ENCODE assay signal across 8 mouse cellular contexts in the genomic region with DNA sequence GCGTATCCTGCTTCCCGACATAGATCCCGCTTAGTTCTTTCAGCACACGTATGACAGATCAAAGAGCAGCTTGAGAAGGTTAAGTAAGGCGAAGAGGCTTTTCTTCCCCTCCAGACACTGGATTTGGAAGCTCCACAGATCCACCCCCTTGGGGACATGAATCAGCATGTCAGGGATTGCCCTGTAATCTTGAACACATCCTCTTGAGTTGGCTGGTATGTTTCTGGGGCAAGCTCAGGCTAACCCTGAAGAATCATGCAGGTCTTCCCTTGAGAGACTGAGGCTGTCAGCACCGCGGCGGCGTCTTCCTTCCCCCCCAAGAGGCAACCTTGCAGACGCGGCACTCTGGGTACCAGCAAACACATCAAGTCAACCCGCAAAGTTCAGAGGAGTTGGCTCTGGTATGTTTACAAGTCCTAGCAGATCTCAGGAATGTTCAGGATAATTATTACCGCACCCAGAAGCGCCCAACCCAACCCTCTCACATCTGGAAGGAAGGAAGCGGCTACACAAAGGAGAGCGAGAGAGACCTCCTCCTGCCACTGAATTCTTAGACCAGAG. TPM values are rescaled to one million over a fixed set of nuclear protein-coding genes. Genes with fewer than 3 reads are reported as not detected.
DNase-seq lines count a peak whose midpoint lies in the region; ATAC-seq and TF ChIP-seq lines count a peak whose summit lies in the region.

No protein-coding gene starts in this region.

- 3% methylated on average over 16 of the region's 16 CpGs for WGBS in forebrain, postnatal 0 days

- H3K27me3 ChIP-seq in forebrain, postnatal 0 days (ENCODE audit: insufficient read depth, low read length), result no peaks in the 10 kb centered on the region

- peak overlapping the region; percentile 86 for H3K9ac ChIP-seq in forebrain, postnatal 0 days

- no peaks in the 10 kb centered on the region for H3K9me3 ChIP-seq in forebrain, postnatal 0 days (ENCODE audit: low read length)

- H3K4me1 ChIP-seq in forebrain, postnatal 0 days (ENCODE audit: insufficient read depth), result peaks cover 14% of the 10 kb centered on the region; the same call in 1 of the 2 replicates

- no peak for TF ChIP-seq CTCF in forebrain, postnatal 0 days (IDR thresholded peaks at IDR 0.05; ENCODE audit: low read depth)

- H3K4me2 ChIP-seq in forebrain, postnatal 0 days (ENCODE audit: low read depth), result peak overlapping the region; percentile 79

- no peak for ATAC-seq in forebrain, postnatal 0 days

- peak overlapping the region; percentile 78 for H3K4me3 ChIP-seq in forebrain, postnatal 0 days (ENCODE audit: low read depth, low read length)

- no peaks in the 10 kb centered on the region for H3K36me3 ChIP-seq in forebrain, postnatal 0 days (ENCODE audit: insufficient read depth)

- peak overlapping the region; percentile 91; the same call in 1 of the 2 replicates for H3K27ac ChIP-seq in forebrain, postnatal 0 days (ENCODE audit: low read depth, low read length)

- peak; percentile 33 for DNase-seq in urinary bladder, postnatal 14 days (ENCODE audit: low spot score)
- DNase-seq in urinary bladder, postnatal 36 days (ENCODE audit: low spot score in 2 of 2), result no peak
- peak; percentile 26 for DNase-seq in forebrain, postnatal 0 days
- DNase-seq in hindlimb bud, embryonic 11.5 days (ENCODE audit: extremely low spot score, low read depth, low spot score), result peak; percentile 28
- DNase-seq in lung, postnatal 10 days, result peak; percentile 31
- DNase-seq in yolk sac, embryonic 10.5 days (ENCODE audit: low spot score), result peak; percentile 21
- no peak for DNase-seq in cerebellum, adult 9-10 months
- DNase-seq in c-Kit-positive CD71-positive TER-119-positive erythroid progenitor cells, embryonic 14.5 days (ENCODE audit: low spot score), result no peak

RNA-seq across cellular contexts. Expression of gene Frmd4b, which starts 1.4 kb away (rescaled TPM):
- total RNA-seq in forebrain, postnatal 0 days (2014; rRNA removed), result 32.0 and 43.7 TPM in 2 replicates
- 16.3 and 17.0 TPM in 2 replicates for polyA plus RNA-seq in forebrain, postnatal 0 days (2015; fragmentation: Nextera tagmentation; extraction: Ambion mirVana)

Comparison
In these comparisons a context has a peak if more than half of its experiments do, and no peak if none do; other contexts are left out.
1. DNase-seq: peak in urinary bladder, postnatal 14 days (single experiment), forebrain, postnatal 0 days (single experiment), hindlimb bud, embryonic 11.5 days (single experiment), lung, postnatal 10 days (single experiment) and yolk sac, embryonic 10.5 days (single experiment); none in urinary bladder, postnatal 36 days (0 of 2), cerebellum, adult 9-10 months (single experiment) and c-Kit-positive CD71-positive TER-119-positive erythroid progenitor cells, embryonic 14.5 days (single experiment).